Mouse (Mus musculus): ENCODE data around the gene Cldn7.

DNA sequence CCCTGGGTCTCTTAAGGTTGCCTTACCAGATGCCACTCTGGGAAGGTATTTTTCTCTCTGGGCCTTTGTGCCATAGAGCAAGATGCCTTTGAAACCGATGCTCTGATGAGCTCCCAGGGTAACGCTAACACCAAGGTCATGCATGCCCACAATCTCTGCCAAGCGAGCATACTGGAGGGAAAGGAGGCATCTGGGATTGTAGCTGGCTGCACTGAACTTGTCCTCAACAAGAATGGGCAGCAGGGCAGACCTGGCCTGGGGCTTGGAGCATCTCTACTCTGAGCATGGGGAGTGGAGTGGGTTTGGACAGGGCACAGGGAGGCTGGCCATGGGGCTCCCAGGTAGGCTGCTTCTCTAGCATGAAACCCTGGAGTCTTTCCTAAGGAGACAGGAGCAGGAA, 48.8 kb downstream of the Cldn7 start:
- no peak for TF ChIP-seq CTCF (IDR thresholded peaks at IDR 0.05; ENCODE audit: borderline replicate concordance, extremely low read depth, insufficient read depth, insufficient read length)
- no peak for TF ChIP-seq POLR2A (IDR thresholded peaks at IDR 0.05; ENCODE audit: borderline replicate concordance, extremely low read depth, insufficient read depth, insufficient read length, poor library complexity, severe bottlenecking)

All from brain, embryonic 14.5 days (tissue).